Mouse (Mus musculus) embryonic facial prominence, embryonic 10.5 days (tissue): ENCODE measurements around the gene Slco1a5. TPM values are rescaled to one million over a fixed set of nuclear protein-coding genes. Genes with fewer than 3 reads are reported as not detected.
"Not testable (repeated sequence)": the region's sequence is repeated elsewhere in the genome, so short reads cannot be mapped to it uniquely, and the experiment has no call there.

Source experiments
- DNase-seq: peaks from one replicate; pipeline ENCODE4 v3.0.0-alpha.2; 2017; ENCODE audit warnings: low spot score
- H3K27ac ChIP-seq: fragments of 300-500 bp; sonication (generic); replicated peaks from 2 replicates; pipeline ENCODE4 v1.5.1; 2016; ENCODE audit warnings: mild to moderate bottlenecking
- H3K27me3 ChIP-seq: fragments of 300-500 bp; sonication (generic); replicated peaks from 2 replicates; pipeline ENCODE4 v1.6.1; 2016; ENCODE audit warnings: low read depth, mild to moderate bottlenecking; ENCODE audit not compliant: poor library complexity, severe bottlenecking
- H3K36me3 ChIP-seq: fragments of 300-500 bp; sonication (generic); replicated peaks from 2 replicates; pipeline ENCODE4 v1.6.1; 2016; ENCODE audit warnings: mild to moderate bottlenecking, moderate library complexity
- H3K4me1 ChIP-seq: fragments of 300-500 bp; sonication (generic); 2 replicates; pipeline ENCODE4 v1.6.1; 2016
- H3K4me3 ChIP-seq: fragments of 300-500 bp; sonication (generic); 2 replicates; pipeline ENCODE4 v1.5.1; 2016; ENCODE audit warnings: mild to moderate bottlenecking, moderate library complexity
- H3K9me3 ChIP-seq: fragments of 300-500 bp; sonication (generic); 2 replicates; pipeline ENCODE4 v1.6.1; 2016; ENCODE audit warnings: mild to moderate bottlenecking
- WGBS: fragments of 180-500 bp; shearing (Covaris S2); methylation state at CpG from one replicate; pipeline ENCODE4 v1.1.7; 2016; 5-methylcytosine and 5-hydroxymethylcytosine counted together
- polyA plus RNA-seq: library from polyadenylated mRNA; unstranded; fragments of >200 nt; fragmentation: Nextera tagmentation; extraction: Ambion mirVana; gene quantifications from 2 replicates; pipeline ENCODE4 v1.2.1, GENCODE M21; 2016

Slco1a5 gene
- 0.35 and 0.51 TPM in 2 replicates for polyA plus RNA-seq

DNA sequence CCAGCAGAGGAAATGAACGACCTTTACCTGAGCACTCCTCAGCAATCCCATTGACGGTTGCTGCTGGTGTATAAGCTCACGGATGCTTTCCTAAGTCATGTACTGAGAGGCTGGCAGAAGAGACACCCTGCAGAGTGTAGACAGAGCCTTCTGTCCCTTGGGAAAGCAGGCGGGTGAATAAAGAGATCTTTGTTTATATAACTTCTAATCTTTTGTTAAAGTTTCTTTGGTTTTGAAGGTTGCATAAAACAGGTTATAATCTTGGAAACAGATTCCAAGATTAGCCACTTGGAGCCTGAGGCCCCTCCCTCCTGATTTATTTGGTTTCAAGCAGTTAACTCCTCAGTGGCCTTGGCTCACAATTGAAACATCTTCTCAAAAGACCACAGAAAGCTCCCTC lies at the start of gene Slco1a5:
Gene Slco1a5, minus strand, starts transcription at position 101 of the 400 bp plus-strand sequence.
- 19% methylated on average over 4 of the region's 4 CpGs for WGBS
- no peak within 1 kb of the TSS for H3K4me3 ChIP-seq

DNA sequence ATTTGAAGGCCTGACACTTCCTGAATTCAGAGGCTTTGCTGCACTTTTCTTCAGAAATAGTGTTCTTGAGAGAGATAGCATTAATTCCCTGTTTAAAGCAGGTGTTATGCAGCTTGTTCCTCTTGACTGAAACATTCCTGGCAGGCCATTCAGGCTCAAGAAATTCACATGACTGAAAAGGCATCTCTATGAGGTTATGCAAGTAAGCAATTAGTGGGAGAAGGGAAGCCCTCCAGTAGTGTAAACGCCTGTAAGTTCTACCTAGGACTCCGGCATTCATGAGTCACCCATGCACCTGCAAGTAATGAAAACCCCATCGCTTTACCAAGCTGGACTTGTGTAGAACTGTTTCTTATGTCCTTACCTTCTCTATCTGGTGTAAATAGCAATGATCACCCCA lies 46.8 kb upstream of the Slco1a5 start:
- Histone ChIP-seq H3K27me3 (no peaks in the 10 kb centered on the region), H3K27ac (no peak overlapping the region), H3K36me3 (peaks cover 87% of the 10 kb centered on the region), H3K4me3 (no peak overlapping the region), H3K9me3 (no peaks in the 10 kb centered on the region), H3K4me1 (no peaks in the 10 kb centered on the region)
- WGBS = 92% methylated on average over 3 of the region's 3 CpGs
- DNase-seq = no peak

More for the DNA sequence above, at the start of gene Slco1a5:
- no peaks in the 10 kb centered on the region for H3K9me3 ChIP-seq
- no peaks in the 10 kb centered on the region for H3K27me3 ChIP-seq
- DNase-seq = no peak
- no peaks in the 10 kb centered on the region for H3K36me3 ChIP-seq
- H3K4me1 ChIP-seq = peaks cover 4% of the 10 kb centered on the region; the same call in 1 of the 2 replicates
- no peak within 1 kb of the TSS for H3K27ac ChIP-seq

DNA sequence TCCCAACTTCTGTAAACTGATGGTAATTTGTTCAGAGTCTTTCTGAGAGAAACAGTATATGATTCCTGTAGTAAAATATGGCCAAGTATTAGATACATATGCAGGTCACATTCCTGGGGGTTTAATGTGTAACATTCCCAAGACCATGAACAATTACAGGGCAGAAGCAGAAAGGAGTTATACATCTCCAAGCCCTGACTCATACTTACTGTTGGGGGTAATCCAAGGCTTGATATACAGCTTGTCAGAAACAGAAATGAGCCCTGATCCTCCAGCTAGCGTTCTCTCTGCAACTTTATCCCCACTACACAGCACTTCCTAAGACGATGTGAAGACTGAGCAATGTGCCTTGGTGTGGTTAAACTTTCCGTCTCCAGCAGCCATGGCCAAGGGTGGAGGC lies 44.8 kb upstream of the Slco1a5 start:
- H3K36me3 ChIP-seq = peaks cover 89% of the 10 kb centered on the region
- H3K27ac ChIP-seq = no peak overlapping the region
- H3K4me3 ChIP-seq = no peak overlapping the region
- H3K27me3 ChIP-seq = no peaks in the 10 kb centered on the region
- H3K9me3 ChIP-seq = no peaks in the 10 kb centered on the region
- H3K4me1 ChIP-seq = no peaks in the 10 kb centered on the region
- 94% methylated on average over 3 of the region's 3 CpGs for WGBS
- DNase-seq = no peak

DNA sequence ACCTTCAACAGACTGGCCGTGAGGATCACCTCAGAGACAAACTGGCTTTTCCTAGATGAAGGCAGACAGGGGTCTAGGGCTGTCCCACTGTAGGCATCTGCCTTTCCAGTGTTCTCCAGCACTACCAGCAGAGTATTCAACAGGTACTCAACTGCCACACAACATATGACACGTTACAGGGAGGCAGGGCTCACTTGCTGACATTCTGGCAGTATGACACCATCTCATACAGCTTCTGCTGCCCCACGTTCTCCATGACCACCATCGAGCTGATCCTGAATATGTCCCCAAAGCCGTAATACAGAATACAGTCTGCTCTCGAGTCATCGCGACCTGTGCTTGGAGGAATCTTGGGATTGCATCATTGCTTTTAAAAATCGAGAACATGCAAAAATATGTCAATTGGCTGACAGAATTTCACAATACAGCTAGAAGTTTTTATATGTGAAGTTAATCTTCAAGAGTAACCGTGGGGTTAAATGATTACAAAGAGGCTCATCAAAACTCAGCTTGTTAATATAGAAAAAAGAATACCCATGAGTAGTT lies 43.8 kb upstream of the Slco1a5 start:
- no peak for DNase-seq
- Histone ChIP-seq H3K36me3 (peaks cover 89% of the 10 kb centered on the region), H3K9me3 (no peaks in the 10 kb centered on the region), H3K4me1 (no peaks in the 10 kb centered on the region), H3K4me3 (no peak overlapping the region), H3K27me3 (no peaks in the 10 kb centered on the region), H3K27ac (no peak overlapping the region)
- WGBS = 92% methylated on average over 10 of the region's 10 CpGs

DNA sequence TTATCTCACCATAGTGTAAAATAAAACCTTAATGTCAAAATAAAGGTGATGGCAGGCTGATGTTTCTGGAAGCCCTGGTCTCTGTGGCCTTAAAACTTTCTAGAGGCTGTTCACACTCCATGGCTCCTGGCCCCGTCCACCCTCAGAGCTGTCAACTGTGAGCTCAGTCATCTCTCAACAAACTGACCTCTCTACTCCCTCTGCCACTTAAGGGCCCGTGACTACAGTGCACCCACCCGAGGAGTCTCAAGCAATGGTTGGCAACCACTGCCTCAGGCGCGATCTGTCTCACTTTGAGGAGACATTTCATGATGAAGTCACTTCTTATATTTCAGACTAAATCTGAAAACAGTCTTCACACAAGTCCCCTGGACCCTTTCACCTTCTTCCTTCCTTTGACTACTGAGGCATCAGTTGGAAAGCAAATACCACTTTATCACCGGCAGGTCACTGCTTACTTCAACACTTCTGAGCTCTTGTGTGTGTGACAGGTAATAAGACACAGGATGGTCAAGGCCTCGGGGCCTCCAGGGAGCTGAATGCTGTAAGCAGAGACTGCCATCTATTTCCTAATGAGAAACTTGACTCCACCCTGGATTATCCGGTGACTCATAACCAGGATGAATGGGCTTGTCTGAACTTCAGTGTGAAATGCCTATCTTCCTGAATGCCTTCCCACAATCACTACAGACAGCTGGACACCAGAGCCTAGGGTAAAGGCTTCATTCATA lies 43.1 kb upstream of the Slco1a5 start:
- peaks cover 93% of the 10 kb centered on the region for H3K36me3 ChIP-seq

DNA sequence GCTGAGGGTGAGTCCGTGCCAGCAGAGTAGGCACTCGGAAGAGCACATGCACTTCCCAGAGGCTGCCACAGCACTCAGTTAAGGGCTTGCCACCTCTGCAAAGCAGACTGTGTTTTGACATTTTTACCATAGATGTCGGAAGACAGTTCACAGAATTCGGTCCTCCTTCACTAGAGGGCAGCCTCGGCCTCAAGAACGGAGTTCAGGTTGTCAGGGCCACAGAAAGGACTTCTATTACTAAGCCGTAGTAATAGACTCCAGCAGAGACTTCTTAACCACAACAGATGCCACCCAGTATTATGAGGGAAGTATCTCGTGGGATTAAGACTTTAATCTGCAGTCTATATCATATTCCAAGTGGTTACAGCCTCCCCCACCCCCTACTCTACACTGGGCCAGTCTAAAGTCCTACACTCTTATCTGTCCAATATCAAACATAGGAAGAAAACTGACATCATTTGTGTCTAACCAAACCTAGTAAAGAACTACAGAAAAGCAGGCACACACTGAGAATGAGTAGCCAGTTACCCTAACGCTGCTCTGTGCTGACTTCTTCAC lies 40.3 kb upstream of the Slco1a5 start:
- Histone ChIP-seq H3K4me1 (no peaks in the 10 kb centered on the region), H3K27ac (no peak overlapping the region), H3K4me3 (no peak overlapping the region), H3K9me3 (no peaks in the 10 kb centered on the region), H3K36me3 (peaks cover 96% of the 10 kb centered on the region), H3K27me3 (no peaks in the 10 kb centered on the region)
- WGBS = 74% methylated on average over 9 of the region's 9 CpGs
- DNase-seq = no peak

More for the DNA sequence above, 43.1 kb upstream of the Slco1a5 start:
- Histone ChIP-seq H3K9me3 (no peaks in the 10 kb centered on the region), H3K4me1 (no peaks in the 10 kb centered on the region), H3K4me3 (no peak overlapping the region), H3K27ac (no peak overlapping the region), H3K27me3 (no peaks in the 10 kb centered on the region)
- no peak for DNase-seq
- WGBS = 87% methylated on average over 8 of the region's 8 CpGs

DNA sequence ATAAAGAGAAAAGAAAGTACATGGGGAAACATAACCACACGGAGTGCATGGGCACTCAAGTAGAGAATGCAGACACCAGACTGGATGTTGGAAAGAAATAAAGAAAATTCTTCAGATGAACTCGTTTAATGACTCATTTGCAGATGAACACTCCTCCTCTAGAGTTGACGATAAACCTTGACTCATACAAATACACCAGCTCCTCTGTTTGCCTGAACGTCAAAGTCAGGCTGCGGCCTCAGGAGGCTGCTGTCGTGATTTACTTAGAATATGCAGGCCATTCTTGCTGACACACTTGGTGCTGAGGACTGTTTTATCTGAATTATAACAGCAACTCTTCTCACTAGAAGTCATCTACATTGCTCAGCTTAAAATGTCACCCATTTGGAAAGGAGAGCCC lies 39.3 kb upstream of the Slco1a5 start:
- WGBS = 93% methylated on average over 6 of the region's 6 CpGs
- Histone ChIP-seq H3K36me3 (peaks cover 95% of the 10 kb centered on the region), H3K9me3 (no peaks in the 10 kb centered on the region), H3K4me3 (no peak overlapping the region), H3K27ac (no peak overlapping the region), H3K4me1 (no peaks in the 10 kb centered on the region), H3K27me3 (no peaks in the 10 kb centered on the region)
- no peak for DNase-seq

DNA sequence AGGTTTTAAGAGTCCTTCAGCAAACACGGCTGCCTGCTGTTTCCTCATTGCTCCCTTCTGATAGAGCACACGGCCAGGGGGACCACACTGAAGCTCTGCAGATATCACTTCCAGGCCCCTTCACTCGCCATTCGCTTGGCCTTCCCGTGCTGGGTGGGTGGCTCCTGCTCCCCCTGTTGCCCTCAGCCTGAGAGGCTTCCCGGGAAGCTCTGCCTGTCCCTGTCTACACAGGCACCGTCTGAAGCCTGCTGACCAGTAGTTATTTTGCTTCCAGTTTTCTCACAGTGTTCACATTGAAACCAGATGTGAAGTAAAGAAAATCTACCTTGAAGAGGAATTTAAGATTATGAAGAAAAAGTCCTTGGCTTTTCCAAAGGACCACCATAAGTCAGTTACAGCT lies 34.3 kb upstream of the Slco1a5 start:
- DNase-seq = no peak
- Histone ChIP-seq H3K36me3 (peaks cover 90% of the 10 kb centered on the region), H3K9me3 (no peaks in the 10 kb centered on the region), H3K27ac (no peak overlapping the region), H3K4me3 (no peak overlapping the region), H3K4me1 (no peaks in the 10 kb centered on the region), H3K27me3 (no peaks in the 10 kb centered on the region)
- 69% methylated on average over 7 of the region's 7 CpGs for WGBS

DNA sequence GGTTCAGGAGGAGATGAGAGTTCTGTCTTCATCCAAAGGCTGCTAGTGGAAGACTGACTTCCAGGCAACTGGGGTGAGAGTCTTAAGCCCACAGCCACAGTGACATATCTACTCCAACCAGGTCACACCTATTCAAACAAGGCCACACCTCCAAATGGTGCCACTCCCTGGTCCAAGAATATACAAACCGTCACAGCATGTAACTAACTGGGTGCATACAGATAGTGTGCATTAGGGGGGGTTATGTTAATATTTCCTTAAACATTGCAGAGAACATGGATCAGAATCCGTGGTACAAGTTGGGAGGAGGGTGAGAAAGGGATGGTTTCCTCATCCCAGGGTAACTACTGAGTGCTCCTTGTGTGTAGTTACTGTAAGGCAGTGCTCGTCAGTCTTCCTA lies 29.3 kb upstream of the Slco1a5 start:
- H3K36me3 ChIP-seq = peaks cover 70% of the 10 kb centered on the region
- H3K27ac ChIP-seq, H3K4me1 ChIP-seq, H3K27me3 ChIP-seq, H3K4me3 ChIP-seq, DNase-seq, H3K9me3 ChIP-seq: not testable (repeated sequence)
- WGBS = 89% methylated on average over 3 of the region's 3 CpGs

DNA sequence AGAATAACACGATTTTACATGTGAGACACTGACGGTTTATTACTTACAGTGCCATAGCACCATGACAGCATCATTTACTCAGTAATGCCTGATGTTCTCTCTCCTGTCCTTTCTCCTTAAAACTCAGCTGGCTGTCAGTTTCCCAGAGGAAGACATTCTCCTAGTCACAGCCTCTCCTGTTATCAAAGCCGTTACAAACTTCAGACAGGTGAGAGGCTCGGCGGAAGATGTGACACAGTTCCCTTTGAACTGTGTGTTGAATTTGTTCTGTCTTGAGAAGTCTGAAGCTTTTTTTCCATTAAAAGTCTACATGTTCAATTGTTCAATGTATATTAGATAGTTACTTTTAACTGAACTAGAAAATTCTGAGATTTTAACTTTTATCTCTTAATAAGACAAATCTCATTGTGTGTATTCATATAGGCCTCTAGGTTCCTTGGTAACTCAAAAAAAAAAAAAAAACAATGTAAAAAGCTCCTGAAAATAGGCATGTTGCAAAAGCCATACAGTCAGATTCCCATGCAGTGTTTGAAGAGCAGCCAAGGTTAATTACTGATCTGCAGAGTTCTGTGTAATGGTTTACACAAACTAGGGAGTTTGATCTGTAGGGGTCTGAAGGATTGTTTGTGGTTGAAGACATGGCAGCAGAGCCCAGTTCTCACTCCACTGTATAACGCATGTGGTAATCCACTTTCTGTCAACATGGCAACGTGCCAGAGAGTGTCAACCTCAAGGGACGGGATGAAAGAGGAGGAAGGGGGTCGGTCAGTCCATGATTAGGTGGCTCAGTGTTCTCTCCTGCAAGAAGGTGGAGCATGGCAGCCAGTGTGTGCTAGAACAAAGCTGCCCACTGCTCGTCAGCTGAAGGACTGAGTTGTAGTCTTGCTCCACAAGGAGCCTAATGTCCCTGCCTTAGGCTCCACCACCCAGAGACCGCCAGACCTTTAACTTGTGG lies 24.9 kb upstream of the Slco1a5 start:
- DNase-seq = no peak
- H3K4me3 ChIP-seq = no peak overlapping the region
- no peaks in the 10 kb centered on the region for H3K9me3 ChIP-seq
- H3K27me3 ChIP-seq = no peaks in the 10 kb centered on the region
- H3K27ac ChIP-seq = no peak overlapping the region
- peaks cover 9% of the 10 kb centered on the region for H3K4me1 ChIP-seq
- H3K36me3 ChIP-seq = peaks cover 34% of the 10 kb centered on the region
- WGBS = 86% methylated on average over 11 of the region's 11 CpGs

DNA sequence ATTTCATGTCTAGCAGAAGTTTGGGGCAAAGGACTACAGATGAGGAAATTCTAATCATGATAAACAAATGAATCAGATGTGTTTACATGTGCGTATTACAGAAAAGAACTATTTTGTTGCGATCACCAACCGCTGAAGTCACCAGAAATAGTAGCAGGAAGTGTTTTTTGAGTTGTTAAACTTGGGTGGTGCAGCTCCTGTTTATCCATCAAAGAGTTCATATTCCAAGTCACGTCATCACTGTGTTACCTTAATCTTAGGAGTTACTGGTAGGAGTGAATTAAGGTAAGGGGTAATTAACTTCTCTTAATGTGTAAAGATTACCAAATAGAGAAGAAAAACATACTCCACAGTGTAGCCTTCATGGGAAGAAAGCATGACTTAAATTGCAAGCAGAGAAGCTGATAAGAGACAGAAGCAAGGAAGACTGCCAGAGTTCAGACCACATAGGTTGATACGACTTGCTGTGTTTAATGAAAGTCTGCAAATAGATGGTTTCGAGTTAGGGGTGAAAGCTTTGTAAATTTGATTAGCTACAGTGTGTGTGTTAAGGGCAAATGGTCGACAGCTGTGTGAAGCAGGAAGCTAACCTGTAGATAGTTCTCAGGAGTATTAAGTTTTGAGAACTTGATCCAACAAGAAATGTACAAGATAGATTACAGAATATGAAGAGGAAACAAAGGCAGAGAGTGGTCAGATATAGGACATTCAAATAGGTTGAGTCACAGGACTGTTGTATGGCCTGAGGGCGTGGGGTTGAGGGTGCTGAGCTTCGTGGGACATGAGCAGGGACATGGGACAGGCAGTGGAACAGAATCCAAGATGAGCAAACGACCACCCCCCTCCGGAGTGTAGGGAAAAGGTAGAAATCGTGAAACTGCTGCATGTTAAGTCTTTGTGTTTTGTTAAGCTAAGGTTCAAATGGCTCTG lies 23.7 kb upstream of the Slco1a5 start:
- no peak for DNase-seq

More for the DNA sequence above, 23.7 kb upstream of the Slco1a5 start:
- Histone ChIP-seq H3K4me1 (peaks cover 9% of the 10 kb centered on the region), H3K9me3 (no peaks in the 10 kb centered on the region), H3K36me3 (peaks cover 23% of the 10 kb centered on the region), H3K27me3 (no peaks in the 10 kb centered on the region), H3K27ac (peak overlapping the region; percentile 87), H3K4me3 (peak overlapping the region; percentile 71)
- WGBS = 58% methylated on average over 12 of the region's 12 CpGs
